Mouse (Mus musculus): ENCODE measurements around the gene Lelp1.

The Lelp1 gene

GRCm38 (mm10) chr3:92142644-92143043 lies at the start of gene Lelp1:
TSS of gene Lelp1 (minus strand) at chr3:92142744.
- DNase-seq = no peak

- DNase-seq = no peak
Observed at GRCm38 (mm10) chr3:92176880-92177279, 34.3 kb upstream of the Lelp1 start.

GRCm38 (mm10) chr3:92169847-92170246 lies 27.3 kb upstream of the Lelp1 start:
- peak; percentile 2 to 34 for DNase-seq

- peak in 1 of 2 experiments; percentile 70 for DNase-seq
Observed at GRCm38 (mm10) chr3:92153322-92153721, 10.8 kb upstream of the Lelp1 start.

GRCm38 (mm10) chr3:92150631-92151277 lies 8.2 kb upstream of the Lelp1 start:
- peak; percentile 45 to 48 for DNase-seq

- DNase-seq = no peak
Observed at GRCm38 (mm10) chr3:92147913-92148312, 5.4 kb upstream of the Lelp1 start.

- DNase-seq = peak in 1 of 2 experiments; percentile 39
Observed at GRCm38 (mm10) chr3:92147420-92147819, 4.9 kb upstream of the Lelp1 start.

GRCm38 (mm10) chr3:92123847-92124246 lies 18.7 kb downstream of the Lelp1 start, which contains the start of gene Prr9:
TSS of gene Prr9 (minus strand) at chr3:92123947.
- DNase-seq = no peak

- DNase-seq = no peak
Observed at GRCm38 (mm10) chr3:92120902-92121301, 21.6 kb downstream of the Lelp1 start.

- peak in 1 of 2 experiments; percentile 15 for DNase-seq
Observed at GRCm38 (mm10) chr3:92117930-92118329, 24.6 kb downstream of the Lelp1 start.

GRCm38 (mm10) chr3:92111526-92111925 lies 31.0 kb downstream of the Lelp1 start:
- DNase-seq = no peak

GRCm38 (mm10) chr3:92110790-92111189 lies 31.8 kb downstream of the Lelp1 start:
- DNase-seq = no peak

- peak; percentile 56 to 61 for DNase-seq
Observed at GRCm38 (mm10) chr3:92106582-92106981, 36.0 kb downstream of the Lelp1 start.

Data from kidney, postnatal 25 days (tissue).